Mouse (Mus musculus): ENCODE measurements at regions not wholly inside any gene's neighbourhood (a gene's known extent, or its start where the extent isn't known, plus 50 kb on each side); places are given as distances from the start of the nearest gene placed in this dataset.
A peak's percentile ranks its signal among the peaks of the same experiment; 100 is the strongest.
"Not testable (repeated sequence)": the region's sequence is repeated elsewhere in the genome, so short reads cannot be mapped to it uniquely, and the experiment has no call there.

- peaks cover 22% of the 10 kb centered on the region for H3K4me1 ChIP-seq (ENCODE audit: control insufficient read depth, insufficient read depth, low read length)
- H3K27me3 ChIP-seq (ENCODE audit: control insufficient read depth, insufficient read depth, low read length); H3K4me3 ChIP-seq (ENCODE audit: low read depth, low read length); H3K36me3 ChIP-seq (ENCODE audit: control insufficient read depth, insufficient read depth, low read length); ATAC-seq (replicated peaks; ENCODE audit: insufficient number of reproducible peaks, low FRiP score, low TSS enrichment); H3K4me2 ChIP-seq; H3K27ac ChIP-seq (ENCODE audit: low read depth, low read length); H3K9ac ChIP-seq (ENCODE audit: low read depth, low read length); H3K9me3 ChIP-seq (replicated peaks; ENCODE audit: control insufficient read depth, low read length): not testable (repeated sequence)
- WGBS (ENCODE audit: insufficient replicate concordance): 66% methylated on average over 1 of the region's 1 CpGs
Observed at GRCm38 (mm10) chr17:13654606-13655005, 105.7 kb upstream of the Afdn start.

- Histone ChIP-seq H3K4me2 (peak overlapping the region; percentile 56), H3K9me3 (replicated peaks; ENCODE audit: control insufficient read depth, low read length) (no peaks in the 10 kb centered on the region), H3K4me3 (ENCODE audit: low read depth, low read length) (no peak overlapping the region), H3K36me3 (ENCODE audit: control insufficient read depth, insufficient read depth, low read length) (no peaks in the 10 kb centered on the region), H3K4me1 (ENCODE audit: control insufficient read depth, insufficient read depth, low read length) (peaks cover 23% of the 10 kb centered on the region), H3K9ac (ENCODE audit: low read depth, low read length) (no peak overlapping the region), H3K27ac (ENCODE audit: low read depth, low read length) (no peak overlapping the region), H3K27me3 (ENCODE audit: control insufficient read depth, insufficient read depth, low read length) (no peaks in the 10 kb centered on the region)
- 38% methylated on average over 3 of the region's 3 CpGs for WGBS (ENCODE audit: insufficient replicate concordance)
- ATAC-seq (replicated peaks; ENCODE audit: insufficient number of reproducible peaks, low FRiP score, low TSS enrichment): no peak
Observed at GRCm38 (mm10) chr17:13656065-13656464, 104.3 kb upstream of the Afdn start.

GRCm38 (mm10) chr17:13656485-13657181, 103.7 kb upstream of the Afdn start:
- peak; percentile 63 for ATAC-seq (replicated peaks; ENCODE audit: insufficient number of reproducible peaks, low FRiP score, low TSS enrichment)
- Histone ChIP-seq H3K4me3 (ENCODE audit: low read depth, low read length) (peak overlapping the region; percentile 6; the same call in 1 of the 2 replicates), H3K9me3 (replicated peaks; ENCODE audit: control insufficient read depth, low read length) (no peaks in the 10 kb centered on the region), H3K36me3 (ENCODE audit: control insufficient read depth, insufficient read depth, low read length) (no peaks in the 10 kb centered on the region), H3K4me2 (peak overlapping the region; percentile 56), H3K27ac (ENCODE audit: low read depth, low read length) (peak overlapping the region; percentile 60; the same call in 1 of the 2 replicates), H3K4me1 (ENCODE audit: control insufficient read depth, insufficient read depth, low read length) (peaks cover 23% of the 10 kb centered on the region), H3K27me3 (ENCODE audit: control insufficient read depth, insufficient read depth, low read length) (no peaks in the 10 kb centered on the region), H3K9ac (ENCODE audit: low read depth, low read length) (no peak overlapping the region)
- 2% methylated on average over 11 of the region's 15 CpGs for WGBS (ENCODE audit: insufficient replicate concordance)

- Histone ChIP-seq H3K36me3 (ENCODE audit: control insufficient read depth, insufficient read depth, low read length) (no peaks in the 10 kb centered on the region), H3K9ac (ENCODE audit: low read depth, low read length) (no peak overlapping the region), H3K9me3 (replicated peaks; ENCODE audit: control insufficient read depth, low read length) (no peaks in the 10 kb centered on the region), H3K4me2 (peak overlapping the region; percentile 56), H3K27me3 (ENCODE audit: control insufficient read depth, insufficient read depth, low read length) (no peaks in the 10 kb centered on the region), H3K4me1 (ENCODE audit: control insufficient read depth, insufficient read depth, low read length) (peaks cover 23% of the 10 kb centered on the region), H3K4me3 (ENCODE audit: low read depth, low read length) (no peak overlapping the region; the same call in 1 of the 2 replicates), H3K27ac (ENCODE audit: low read depth, low read length) (peak overlapping the region; percentile 67; the same call in 1 of the 2 replicates)
- no peak for ATAC-seq (replicated peaks; ENCODE audit: insufficient number of reproducible peaks, low FRiP score, low TSS enrichment)
- WGBS (ENCODE audit: insufficient replicate concordance): 28% methylated on average over 10 of the region's 10 CpGs
Observed at GRCm38 (mm10) chr17:13657182-13657562, 103.2 kb upstream of the Afdn start.

GRCm38 (mm10) chr17:13657656-13658292, 102.6 kb upstream of the Afdn start:
- H3K4me2 ChIP-seq: no peak overlapping the region
- ATAC-seq (replicated peaks; ENCODE audit: insufficient number of reproducible peaks, low FRiP score, low TSS enrichment): no peak
- no peaks in the 10 kb centered on the region for H3K9me3 ChIP-seq (replicated peaks; ENCODE audit: control insufficient read depth, low read length)
- peaks cover 23% of the 10 kb centered on the region for H3K4me1 ChIP-seq (ENCODE audit: control insufficient read depth, insufficient read depth, low read length)
- H3K27ac ChIP-seq (ENCODE audit: low read depth, low read length): peak overlapping the region; percentile 67
- H3K4me3 ChIP-seq (ENCODE audit: low read depth, low read length): no peak overlapping the region
- no peaks in the 10 kb centered on the region for H3K27me3 ChIP-seq (ENCODE audit: control insufficient read depth, insufficient read depth, low read length)
- H3K36me3 ChIP-seq (ENCODE audit: control insufficient read depth, insufficient read depth, low read length): no peaks in the 10 kb centered on the region
- 20% methylated on average over 9 of the region's 9 CpGs for WGBS (ENCODE audit: insufficient replicate concordance)
- no peak overlapping the region for H3K9ac ChIP-seq (ENCODE audit: low read depth, low read length)

- ATAC-seq (replicated peaks; ENCODE audit: insufficient number of reproducible peaks, low FRiP score, low TSS enrichment): no peak
- Histone ChIP-seq H3K9ac (ENCODE audit: low read depth, low read length) (no peak overlapping the region), H3K36me3 (ENCODE audit: control insufficient read depth, insufficient read depth, low read length) (no peaks in the 10 kb centered on the region), H3K27me3 (ENCODE audit: control insufficient read depth, insufficient read depth, low read length) (no peaks in the 10 kb centered on the region), H3K27ac (ENCODE audit: low read depth, low read length) (peak overlapping the region; percentile 67), H3K4me3 (ENCODE audit: low read depth, low read length) (no peak overlapping the region), H3K9me3 (replicated peaks; ENCODE audit: control insufficient read depth, low read length) (no peaks in the 10 kb centered on the region), H3K4me1 (ENCODE audit: control insufficient read depth, insufficient read depth, low read length) (peaks cover 23% of the 10 kb centered on the region), H3K4me2 (no peak overlapping the region)
- WGBS (ENCODE audit: insufficient replicate concordance): 50% methylated on average over 3 of the region's 3 CpGs
Observed at GRCm38 (mm10) chr17:13658321-13658978, 101.9 kb upstream of the Afdn start.

- Histone ChIP-seq H3K4me1 (ENCODE audit: control insufficient read depth, insufficient read depth, low read length) (peaks cover 23% of the 10 kb centered on the region), H3K27me3 (ENCODE audit: control insufficient read depth, insufficient read depth, low read length) (no peaks in the 10 kb centered on the region), H3K9ac (ENCODE audit: low read depth, low read length) (no peak overlapping the region), H3K9me3 (replicated peaks; ENCODE audit: control insufficient read depth, low read length) (no peaks in the 10 kb centered on the region), H3K4me2 (no peak overlapping the region), H3K27ac (ENCODE audit: low read depth, low read length) (no peak overlapping the region), H3K4me3 (ENCODE audit: low read depth, low read length) (no peak overlapping the region), H3K36me3 (ENCODE audit: control insufficient read depth, insufficient read depth, low read length) (no peaks in the 10 kb centered on the region)
- WGBS (ENCODE audit: insufficient replicate concordance): 46% methylated on average over 8 of the region's 8 CpGs
- no peak for ATAC-seq (replicated peaks; ENCODE audit: insufficient number of reproducible peaks, low FRiP score, low TSS enrichment)
Observed at GRCm38 (mm10) chr17:13659103-13659502, 101.2 kb upstream of the Afdn start.

GRCm38 (mm10) chr17:13659943-13660342, 100.4 kb upstream of the Afdn start:
- Histone ChIP-seq H3K4me1 (ENCODE audit: control insufficient read depth, insufficient read depth, low read length) (peaks cover 23% of the 10 kb centered on the region), H3K27me3 (ENCODE audit: control insufficient read depth, insufficient read depth, low read length) (no peaks in the 10 kb centered on the region), H3K27ac (ENCODE audit: low read depth, low read length) (no peak overlapping the region), H3K4me3 (ENCODE audit: low read depth, low read length) (no peak overlapping the region), H3K9ac (ENCODE audit: low read depth, low read length) (no peak overlapping the region), H3K4me2 (no peak overlapping the region), H3K9me3 (replicated peaks; ENCODE audit: control insufficient read depth, low read length) (no peaks in the 10 kb centered on the region), H3K36me3 (ENCODE audit: control insufficient read depth, insufficient read depth, low read length) (no peaks in the 10 kb centered on the region)
- 69% methylated on average over 4 of the region's 4 CpGs for WGBS (ENCODE audit: insufficient replicate concordance)
- ATAC-seq (replicated peaks; ENCODE audit: insufficient number of reproducible peaks, low FRiP score, low TSS enrichment): no peak
